Mouse (Mus musculus) neural tube, embryonic 10.5 days (tissue): ENCODE data around the gene Ube2s.

Source experiments
- DNase-seq: peaks from one replicate; pipeline ENCODE4 v3.0.0-alpha.2; 2017; ENCODE audit warnings: low spot score; ENCODE audit errors: extremely low spot score

Gene Ube2s

GRCm38 (mm10) chr7:4777851-4778637 lies 34.3 kb downstream of the Ube2s start:
- no peak for DNase-seq

- DNase-seq, result peak; percentile 84
Measured at GRCm38 (mm10) chr7:4776861-4777830, 35.2 kb downstream of the Ube2s start.

- no peak for DNase-seq
Measured at GRCm38 (mm10) chr7:4776131-4776530, 36.3 kb downstream of the Ube2s start.

- no peak for DNase-seq
Measured at GRCm38 (mm10) chr7:4771202-4771601, 41.2 kb downstream of the Ube2s start, which contains the start of gene Fam71e2. Fam71e2 (minus strand) TSS chr7:4771302.

- DNase-seq, result no peak
Measured at GRCm38 (mm10) chr7:4764946-4765710, 47.3 kb downstream of the Ube2s start.

- no peak for DNase-seq
Measured at GRCm38 (mm10) chr7:4759670-4760069, 52.7 kb downstream of the Ube2s start.

GRCm38 (mm10) chr7:4752821-4753570 lies 59.4 kb downstream of the Ube2s start, which contains the start of gene Cox6b2:
Cox6b2 (minus strand) TSS chr7:4753094.
- DNase-seq, result peak; percentile 84

- peak; percentile 31 for DNase-seq
Measured at GRCm38 (mm10) chr7:4751971-4752820, 60.2 kb downstream of the Ube2s start.

GRCm38 (mm10) chr7:4749169-4749568 lies 63.2 kb downstream of the Ube2s start:
- no peak for DNase-seq

GRCm38 (mm10) chr7:4748321-4748720 lies 64.1 kb downstream of the Ube2s start:
- DNase-seq, result no peak

GRCm38 (mm10) chr7:4747156-4747899 lies 65.1 kb downstream of the Ube2s start:
- no peak for DNase-seq

- no peak for DNase-seq
Measured at GRCm38 (mm10) chr7:4746326-4746980, 65.9 kb downstream of the Ube2s start.

GRCm38 (mm10) chr7:4744886-4745285 lies 67.5 kb downstream of the Ube2s start:
- no peak for DNase-seq
